Mouse (Mus musculus) fibroblast of lung, adult 2 months (primary cell): ENCODE measurements around the gene Ttll11.

ENCODE experiments used
- DNase-seq: peaks from one replicate; pipeline ENCODE4 v3.0.0-alpha.2; 2011; ENCODE audit warnings: low read depth

Gene Ttll11

DNA sequence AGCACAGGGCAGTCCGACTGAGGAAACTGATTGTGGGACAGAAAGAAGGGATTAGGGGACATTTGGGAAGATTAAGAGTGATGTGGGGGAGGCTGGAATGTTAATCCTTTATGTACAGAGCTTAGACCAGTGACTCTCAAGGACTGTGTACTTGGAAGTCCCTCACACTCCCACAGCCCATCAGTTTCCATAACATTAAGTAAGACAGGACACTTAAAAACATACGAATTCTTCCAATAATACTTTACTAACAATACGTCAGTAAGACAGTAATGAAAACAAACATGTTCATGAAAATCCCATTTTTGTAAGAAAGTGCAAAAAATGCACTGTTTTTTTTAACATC is 127.6 kb downstream of the Ttll11 start:
- DNase-seq, result no peak

DNA sequence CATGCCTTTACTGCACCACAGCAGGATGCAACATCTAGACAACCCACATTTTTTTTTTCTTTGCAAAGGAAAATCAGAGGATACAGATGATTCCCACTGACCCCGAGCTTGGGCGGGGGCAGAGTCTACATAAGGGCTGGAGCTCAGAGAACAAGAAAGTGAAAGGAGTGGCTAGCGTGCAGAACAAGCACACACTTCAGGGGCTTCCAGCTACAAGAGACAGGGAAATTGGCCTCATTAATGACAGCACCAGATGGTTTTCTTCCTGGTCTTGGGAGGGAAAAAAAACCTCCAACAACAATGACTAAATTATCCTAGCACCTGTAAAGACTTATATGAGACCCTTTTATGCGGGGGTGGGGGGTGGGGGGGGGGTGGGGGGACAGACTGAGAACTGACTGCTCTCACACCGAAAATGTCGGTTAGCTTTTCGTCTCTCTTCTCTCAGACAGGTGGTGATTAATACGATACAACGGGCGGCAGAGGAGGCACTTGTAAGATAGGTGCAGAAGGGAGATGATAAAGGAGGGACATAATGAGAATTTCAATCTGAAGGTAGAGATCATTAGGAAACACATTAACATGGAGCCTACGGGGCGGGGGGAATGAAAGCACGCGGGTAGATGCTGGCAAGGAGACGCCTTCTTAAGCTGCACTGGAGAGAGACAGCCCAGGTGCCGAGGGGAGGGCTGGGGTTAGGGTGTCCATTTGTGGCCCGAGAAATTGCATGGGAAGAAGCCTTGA is 128.1 kb downstream of the Ttll11 start:
- DNase-seq, result no peak

DNA sequence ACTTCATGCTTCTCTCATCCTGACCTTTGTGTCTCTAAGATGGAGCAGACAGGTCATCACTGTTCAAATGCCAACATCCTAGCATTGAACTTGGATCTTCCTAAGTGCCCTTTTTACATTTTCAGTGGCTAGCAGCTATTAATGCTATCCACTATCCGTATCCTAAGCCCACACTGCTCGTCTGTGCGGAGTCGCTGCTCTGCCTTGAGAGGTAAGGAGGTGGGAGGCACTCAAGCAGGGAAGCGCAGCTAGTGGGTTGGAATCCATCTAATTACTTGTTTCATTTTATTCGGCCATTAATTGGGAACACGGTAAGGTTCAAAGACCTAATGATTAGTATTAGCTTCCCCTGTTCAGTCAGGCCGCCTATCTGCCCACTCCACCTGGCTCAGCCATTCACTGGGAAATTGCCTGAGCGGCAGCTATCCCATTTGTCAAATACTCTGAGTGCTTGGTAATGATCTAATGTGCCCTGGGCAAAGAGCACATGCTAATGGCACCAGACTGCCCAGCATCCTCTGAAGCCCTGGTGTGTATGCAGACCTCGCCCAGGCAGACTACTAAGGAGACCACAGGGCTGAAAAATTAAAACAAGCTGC is 130.0 kb downstream of the Ttll11 start:
- DNase-seq, result no peak

DNA sequence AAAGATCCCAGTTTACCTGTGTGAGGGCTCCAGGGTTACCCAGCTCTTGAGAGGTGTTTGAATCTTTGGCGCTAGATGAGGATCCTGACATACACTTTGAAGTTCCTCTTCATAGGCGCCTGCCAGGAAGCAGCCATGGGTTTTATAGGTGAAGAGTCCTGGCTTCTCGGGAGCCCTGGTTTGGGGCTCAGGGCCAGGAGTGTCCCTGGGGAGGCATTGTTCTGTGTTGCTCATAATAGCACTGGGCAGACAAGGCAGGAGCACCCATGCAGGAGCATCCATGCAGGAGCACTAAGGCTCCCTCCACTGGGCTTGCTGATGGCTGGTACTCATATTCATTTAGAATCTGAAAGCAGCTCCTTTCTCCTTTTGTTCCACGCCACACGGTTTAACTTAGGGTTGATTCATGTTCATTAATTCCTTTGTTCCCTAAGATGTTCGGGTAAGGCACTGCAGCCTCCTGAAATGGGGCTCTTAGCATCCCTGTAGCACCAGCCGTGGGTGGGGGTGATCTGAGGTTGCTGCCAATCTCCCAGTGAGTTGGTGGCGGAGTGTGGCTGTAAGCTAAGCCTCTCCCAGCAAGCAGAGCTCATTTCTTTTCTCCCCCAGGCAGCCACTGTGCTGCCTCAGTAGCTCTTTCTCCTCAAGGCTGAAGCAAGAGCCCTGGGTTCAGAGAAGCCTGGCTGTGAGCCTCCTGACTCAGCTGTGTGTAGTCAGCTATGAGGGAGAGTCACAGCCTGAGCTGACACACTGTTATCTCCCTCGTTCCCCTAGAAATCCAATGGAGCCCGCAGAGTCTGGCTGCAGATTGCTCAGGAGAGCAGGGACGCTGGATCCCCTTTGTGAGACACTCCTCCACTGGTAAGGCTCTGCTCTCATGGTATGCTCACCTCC is 133.9 kb downstream of the Ttll11 start:
- DNase-seq, result no peak

DNA sequence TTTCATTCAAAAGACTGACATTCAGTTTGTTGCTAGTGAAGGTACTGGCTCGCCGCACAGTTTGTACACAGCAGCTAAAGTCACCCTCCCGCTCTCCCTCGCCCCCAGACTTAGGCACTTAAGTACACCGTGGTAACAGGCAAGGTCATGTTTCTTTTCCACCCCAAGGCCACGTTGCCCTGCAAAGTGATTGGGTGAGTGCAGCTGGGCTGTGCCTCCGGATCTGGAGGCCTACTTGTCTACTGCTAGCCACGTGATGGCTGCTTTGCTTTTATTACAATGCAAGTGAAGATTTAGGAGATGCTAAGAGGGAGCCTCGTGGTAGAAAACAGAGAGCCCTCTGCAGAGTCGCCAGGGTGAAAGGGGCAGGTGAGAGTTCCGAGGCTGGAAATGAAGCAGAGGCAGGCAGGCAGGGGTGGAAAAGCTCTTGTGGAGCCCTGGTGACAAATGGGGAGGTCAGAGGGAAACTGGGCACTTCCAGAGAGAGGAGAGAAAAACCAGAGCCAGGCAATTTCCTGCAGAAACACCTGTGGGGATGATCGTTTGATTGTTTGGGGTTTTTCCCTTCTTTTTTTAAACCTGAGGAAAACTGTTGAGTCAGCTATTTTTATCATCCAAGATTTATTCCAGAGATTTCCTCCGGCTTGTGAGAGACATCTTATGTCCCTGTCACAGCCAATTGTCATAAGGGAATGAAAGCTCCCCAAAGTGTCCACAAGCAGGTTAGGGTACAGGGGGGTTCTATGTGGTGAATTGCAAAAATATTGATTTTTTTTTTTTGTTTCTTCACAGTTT is 135.6 kb downstream of the Ttll11 start:
- DNase-seq, result no peak

DNA sequence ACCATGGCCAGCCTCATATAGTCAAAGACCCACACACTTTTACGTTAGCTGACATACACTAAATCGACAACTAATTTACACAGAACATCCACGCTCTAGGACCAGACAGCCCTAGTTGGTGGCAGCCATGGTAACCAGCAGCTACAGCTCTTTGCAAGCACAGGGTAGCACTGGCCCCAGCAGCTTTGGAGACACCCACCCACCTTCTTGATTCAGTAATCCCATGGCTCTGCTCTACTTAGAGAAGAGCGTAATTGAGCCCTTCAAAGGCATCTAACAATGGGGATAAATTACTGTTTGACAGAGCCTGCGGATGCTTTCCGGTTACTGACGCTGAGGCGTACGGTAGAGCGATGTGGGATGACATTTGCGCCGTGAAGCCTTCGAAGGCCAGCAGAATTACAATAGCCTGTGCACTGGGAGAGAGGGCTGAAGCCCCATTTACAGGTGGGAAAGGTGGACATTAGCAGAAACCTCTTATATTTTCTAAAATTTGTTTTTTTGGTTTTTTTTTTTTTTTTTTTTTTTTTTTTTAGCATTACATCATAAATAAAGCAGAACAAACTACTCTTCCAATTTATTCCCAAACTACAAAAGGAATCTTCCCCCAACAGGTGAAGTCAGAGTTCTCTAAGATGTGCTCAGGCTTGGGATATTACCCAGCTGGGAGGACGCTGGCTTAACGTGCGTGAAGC is 136.8 kb downstream of the Ttll11 start:
- DNase-seq, result no peak

DNA sequence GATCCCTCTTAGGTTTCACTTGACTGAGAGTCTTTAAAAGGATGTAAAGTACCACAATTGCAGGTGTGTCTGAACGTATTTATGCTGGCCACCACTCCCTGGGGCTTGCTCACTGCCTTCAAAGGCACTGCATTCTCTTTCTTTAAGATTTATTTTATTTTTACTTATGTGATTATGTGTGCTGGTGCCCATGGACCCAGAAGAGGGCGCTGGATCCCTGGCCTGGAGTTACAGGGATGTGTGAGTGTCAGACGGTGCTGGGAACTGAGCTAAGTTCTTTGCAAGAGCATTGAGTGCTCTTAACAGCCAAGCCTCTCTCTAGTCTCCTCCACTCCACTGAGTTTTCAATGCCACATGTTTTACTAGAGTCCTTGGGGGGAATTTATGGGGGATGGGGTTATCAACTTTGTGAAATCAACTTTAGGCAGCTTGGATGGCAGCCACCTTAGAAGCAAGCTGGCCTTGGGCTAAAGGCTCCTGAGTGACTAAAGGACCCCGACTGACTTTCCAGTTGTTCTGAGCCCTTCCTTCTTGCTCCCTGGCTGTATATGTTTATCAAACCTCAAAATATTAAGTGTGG is 137.8 kb downstream of the Ttll11 start:
- no peak for DNase-seq

DNA sequence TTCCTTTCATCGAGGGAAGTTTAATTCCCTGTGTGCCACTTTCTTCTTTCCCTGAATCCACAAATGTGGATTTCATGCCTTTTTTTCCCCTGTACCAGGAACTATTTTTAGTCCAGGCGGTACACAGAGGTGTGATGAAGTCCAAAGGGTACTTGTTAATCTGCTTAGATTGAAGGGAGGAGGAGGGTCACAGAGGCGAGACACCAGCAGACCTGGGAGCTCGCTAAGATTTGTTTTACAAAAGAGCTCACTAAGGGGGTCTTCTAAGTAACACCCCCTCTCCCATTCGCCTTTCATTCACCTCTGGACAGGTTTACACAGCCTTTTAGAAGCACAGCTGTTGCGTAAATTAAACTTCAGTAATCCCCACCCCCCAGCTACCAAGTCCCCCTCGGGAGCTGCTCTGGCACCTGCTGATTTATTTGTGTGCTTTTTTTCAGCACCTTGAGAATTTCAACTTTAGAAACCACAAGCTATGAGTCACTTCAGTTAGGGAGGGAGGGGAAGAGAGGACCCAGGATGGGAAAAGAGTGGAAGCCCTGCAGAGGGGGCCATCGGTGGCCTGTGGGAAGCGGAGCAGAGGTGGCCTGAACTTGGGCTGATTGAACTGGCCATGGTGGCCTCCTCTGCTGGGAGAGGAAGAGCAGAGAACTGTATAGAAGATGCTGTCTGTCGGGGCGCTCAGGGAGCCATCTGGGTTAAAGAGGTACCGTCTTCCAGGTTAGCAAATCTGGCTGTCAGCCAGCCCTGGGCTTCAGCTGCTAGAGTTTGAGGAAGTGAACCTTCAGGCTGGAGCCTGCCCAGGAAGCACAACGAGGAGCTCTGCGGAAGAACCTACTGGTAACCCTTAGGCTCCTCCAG is 138.5 kb downstream of the Ttll11 start:
- DNase-seq, result no peak

DNA sequence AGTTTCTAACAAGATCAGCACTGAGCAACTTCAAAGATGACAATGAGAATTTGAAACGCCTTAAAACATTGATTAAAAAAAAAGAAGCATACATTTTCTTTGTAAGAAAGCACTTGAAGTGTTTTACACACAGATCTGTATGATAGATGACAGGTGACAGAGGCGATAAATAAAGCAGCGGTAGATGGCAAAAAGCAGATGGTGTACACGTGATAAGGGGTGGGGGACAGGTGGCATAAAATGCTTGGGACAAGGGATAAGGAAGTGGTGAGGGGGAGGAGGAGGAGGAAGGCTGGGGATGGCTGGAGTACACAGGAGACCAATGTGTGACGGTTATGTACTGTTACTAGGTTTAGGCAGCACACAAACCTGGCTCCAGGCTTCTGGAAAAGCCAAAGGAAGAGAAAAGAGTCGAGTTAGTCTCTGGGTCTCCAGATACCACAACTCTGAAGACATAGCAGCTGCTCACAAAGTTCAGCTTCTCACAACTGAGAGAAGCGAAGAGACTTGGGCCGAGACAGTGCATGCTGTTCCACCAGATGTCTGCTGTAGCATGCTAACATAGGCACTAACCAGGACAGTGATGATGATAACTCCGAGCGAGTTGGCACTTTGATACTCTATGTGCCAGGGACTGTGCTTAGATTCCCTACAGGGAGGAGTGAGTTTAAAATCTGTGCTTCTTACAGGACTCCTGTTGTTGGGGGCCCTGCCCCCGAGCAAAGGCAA is 140.8 kb downstream of the Ttll11 start:
- no peak for DNase-seq

DNA sequence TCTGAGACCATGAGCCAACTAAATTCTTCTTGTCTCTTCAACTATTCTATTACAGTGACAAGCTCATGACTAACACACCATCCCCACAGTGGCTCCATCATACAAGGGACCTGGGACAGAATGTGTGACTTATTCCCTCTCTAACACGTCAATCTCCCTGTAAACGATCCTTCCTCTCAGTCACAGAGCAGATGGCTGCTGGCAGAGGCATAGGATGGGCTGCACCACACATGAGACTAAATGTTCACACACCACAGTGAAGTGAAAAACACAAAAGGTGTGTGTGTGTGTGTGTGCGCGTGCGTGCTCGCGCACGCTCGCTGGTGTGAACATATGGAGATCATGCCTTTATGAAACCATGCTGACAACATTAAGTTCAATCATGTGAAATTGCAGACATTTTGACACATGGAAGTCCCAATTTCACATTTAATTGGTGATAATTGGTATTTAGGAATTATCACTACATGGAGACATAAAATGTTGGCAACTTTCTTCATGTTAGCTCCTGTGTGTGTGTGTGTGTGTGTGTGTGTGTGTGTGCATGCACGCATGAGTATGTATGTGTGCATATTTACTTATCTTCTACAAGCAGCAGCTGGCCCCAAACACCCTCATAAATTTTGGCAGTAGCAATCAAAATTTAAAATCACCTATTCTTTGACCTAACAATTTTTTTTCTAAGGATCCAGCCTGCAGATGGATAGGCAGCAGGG is 145.4 kb downstream of the Ttll11 start:
- no peak for DNase-seq

DNA sequence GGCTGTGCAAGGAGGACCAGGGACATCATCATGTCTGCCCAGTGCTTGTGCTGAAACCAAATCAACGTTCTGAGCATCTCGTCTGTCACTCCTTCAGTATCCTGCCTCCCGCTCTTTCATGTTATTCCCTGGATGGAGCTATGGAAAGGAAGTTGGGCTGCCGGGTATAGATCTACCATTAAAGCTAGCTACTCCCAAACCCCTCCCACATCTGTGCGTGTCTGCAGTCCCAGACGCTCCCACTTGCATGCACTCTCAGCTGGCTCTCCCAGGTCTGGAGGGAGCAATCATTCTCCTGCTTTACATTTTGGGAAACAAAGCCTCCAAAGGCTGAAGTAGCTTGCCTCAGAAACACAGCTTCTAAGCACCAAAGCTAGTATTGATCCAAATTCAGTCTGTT is 146.2 kb downstream of the Ttll11 start:
- DNase-seq, result no peak

DNA sequence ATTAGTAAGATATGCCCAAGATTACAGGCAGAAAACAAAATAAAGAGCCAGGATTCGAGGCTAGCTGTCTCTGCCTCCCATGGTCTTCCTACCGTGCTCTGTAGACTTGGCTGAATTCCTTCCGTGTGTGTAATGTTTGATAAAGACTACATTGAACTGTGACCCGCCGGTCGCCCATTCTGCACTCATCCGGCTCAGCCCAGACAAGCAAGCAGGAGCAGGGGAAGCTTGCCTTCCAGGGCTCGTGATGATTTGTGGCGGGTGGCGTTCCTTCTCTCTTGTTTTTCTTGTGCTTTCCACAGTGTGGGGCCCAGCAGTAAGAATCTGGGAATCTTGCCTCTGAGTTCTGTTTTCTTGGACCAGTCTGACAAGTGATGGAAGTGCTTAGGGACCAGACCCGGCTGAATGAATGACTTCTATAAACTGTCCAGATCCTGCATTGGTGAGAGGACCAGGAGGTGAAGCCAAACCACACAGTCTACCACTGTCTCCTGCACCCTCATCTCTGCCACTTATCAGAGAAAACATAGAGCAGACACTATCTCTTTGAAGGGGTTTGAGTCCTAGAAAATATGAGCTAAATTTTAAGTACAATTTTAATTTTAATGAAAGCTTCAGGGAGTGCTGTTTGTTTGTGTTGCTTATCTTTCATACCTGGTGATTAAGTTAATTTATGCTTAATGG is 146.8 kb downstream of the Ttll11 start:
- DNase-seq, result peak; percentile 44

DNA sequence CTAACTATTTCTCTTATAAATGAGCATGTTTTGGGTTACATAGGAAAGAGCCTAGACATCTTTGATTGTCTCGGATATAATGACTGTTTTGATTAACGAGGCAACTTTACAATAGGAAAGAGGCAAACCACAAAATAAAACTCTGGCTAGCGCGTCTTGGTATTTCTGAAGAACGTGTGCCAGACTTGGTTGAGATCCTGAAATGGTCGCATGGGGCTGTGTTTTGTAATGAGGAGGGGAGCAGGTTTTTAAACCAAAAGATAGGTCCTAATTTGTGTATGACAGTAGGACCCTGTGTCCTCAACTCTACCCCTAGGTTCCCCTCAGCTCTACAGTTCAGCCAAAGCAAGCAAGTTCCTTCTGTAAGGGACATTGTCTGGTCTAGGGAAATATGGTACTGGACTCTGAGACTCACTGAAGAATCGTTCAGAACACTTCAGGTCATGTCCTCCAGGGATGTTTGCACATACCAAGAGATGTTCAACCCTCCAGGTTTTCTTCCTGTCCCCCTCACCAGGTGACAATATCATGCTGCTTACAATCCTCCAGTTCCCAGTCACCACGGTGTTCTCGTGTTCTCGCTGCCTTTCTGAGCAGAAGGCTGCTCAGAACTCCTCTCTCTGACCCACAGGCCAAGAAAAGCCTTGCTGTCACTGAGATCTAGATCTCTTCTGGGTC is 147.7 kb downstream of the Ttll11 start:
- DNase-seq, result no peak

DNA sequence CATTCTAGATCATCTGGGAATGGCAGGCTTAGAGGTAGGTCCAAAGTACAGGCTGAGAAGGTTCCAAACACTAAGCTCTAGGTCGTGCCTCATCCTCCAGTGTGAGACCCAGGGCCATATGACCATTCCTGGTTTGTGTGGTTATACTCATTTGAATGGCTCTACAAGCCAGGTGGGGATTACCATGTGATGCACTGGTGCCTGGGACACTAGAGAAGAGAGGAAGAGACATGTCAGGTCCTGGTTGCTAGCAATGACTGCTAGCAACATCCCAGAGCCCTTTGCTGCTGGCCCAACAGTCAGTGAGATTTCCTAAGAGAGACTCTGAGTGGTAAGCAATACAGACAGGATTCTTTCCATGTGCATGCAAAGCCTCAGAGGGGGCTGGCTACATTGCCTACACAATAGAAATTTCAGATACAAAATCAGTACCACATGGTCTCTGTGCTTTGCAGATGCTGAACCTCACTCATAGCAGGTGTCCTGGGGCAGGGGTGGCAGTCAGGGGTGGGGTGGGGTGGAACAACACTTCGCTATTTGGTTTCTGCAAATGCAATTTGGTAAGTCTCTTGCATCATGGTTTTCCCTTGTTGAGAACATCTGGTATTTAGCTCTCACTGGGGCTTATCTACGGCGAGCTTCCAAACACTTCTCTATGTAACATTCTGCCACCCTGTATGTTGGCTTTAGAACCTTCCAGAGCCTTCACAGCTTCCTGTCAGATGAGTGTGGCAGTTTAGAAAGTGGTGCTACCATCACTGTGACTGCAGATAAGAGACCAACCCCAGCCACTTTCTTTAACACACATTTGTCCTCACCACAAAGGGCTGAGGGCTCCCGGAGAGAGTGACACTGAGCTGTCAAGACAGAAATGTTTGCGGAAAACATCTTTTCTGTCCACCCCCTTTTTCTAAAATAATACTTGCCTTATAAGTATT is 148.5 kb downstream of the Ttll11 start:
- DNase-seq, result no peak

DNA sequence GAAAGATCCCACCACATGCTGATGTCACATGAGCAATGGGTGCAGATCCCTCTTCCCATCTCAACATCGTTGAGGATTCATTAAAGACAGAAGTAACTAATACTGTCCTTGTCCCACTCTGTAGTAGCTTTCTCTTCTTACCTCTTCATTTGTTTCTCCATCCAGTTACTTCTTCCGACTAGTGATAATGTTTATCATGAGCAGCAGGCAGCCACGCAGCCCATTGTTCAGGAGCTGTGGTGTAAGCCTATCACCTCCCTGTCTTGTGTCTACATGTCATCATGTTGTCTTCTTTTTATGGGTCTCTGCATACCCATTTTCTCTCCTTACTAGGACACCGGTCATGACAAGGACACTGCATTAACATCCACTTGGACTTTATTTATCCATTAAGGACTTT is 150.6 kb downstream of the Ttll11 start:
- DNase-seq, result no peak

DNA sequence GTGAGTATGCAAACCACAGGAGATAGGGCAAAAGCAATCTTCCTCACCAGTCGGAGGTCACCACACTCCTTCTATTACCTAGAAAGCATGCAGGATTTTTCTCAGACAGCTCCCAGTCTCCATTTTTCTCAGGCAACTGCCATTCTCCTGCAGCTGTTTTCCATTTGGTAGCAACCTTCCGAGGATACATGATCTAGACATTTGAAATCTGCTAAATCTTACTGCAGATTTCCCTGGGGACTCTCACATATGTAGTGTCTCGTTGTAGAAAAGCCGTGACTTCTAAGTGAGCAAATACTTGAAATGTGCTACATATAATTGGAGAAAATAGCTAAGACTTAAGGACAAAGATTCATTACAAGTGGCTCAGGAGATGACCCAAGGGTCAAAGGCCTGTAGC is 151.8 kb downstream of the Ttll11 start:
- DNase-seq, result no peak

DNA sequence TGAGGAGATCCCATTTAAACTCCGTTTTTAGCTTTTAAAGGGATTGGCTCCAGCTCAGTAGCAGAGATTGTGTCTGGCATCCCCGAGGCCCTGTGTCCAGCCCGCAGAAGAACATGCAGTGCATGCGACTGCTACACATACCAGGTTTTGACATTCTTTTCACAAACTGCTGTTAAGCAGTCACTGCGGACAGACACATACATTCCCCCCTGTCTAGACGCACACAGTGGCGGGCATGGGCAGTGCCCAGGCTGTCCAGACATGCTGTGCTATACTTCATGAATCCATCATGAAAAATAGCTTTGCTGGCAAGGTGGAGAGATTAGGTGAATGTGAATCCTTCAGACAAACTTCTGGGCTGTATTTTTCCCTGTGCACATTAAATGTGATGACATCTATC is 154.6 kb downstream of the Ttll11 start:
- DNase-seq, result no peak
